Mouse (Mus musculus): Measurements from ENCODE around the gene Txndc11. TPM values are rescaled to one million over a fixed set of nuclear protein-coding genes. Genes with fewer than 3 reads are reported as not detected.

Gene Txndc11
- polyA plus RNA-seq, 1 experiment from 2014 or later, result 31.6 TPM

Small RNAs within 50 kb of the gene (microRNA-seq; reads per million reads assigned to microRNA genes)
- 155 reads per million, percentile 53 among the genes with 10 or more reads in this experiment for gene Gm23935

Other genes starting within 250 kb of the Txndc11 start
- 19.1 and 20.4 TPM in 2 replicates for gene Snn, start 73.7 kb downstream of the Txndc11 start, polyA plus RNA-seq (2015; fragmentation: Nextera tagmentation; extraction: Ambion mirVana)
- 110 and 114 TPM in 2 replicates for gene Litaf, start 68.5 kb downstream of the Txndc11 start, polyA plus RNA-seq (2015; fragmentation: Nextera tagmentation; extraction: Ambion mirVana)
- gene Zc3h7a, start 41.7 kb upstream of the Txndc11 start, polyA plus RNA-seq (2015; fragmentation: Nextera tagmentation; extraction: Ambion mirVana), result 79.3 and 83.6 TPM in 2 replicates
- gene Rsl1d1, start 68.7 kb upstream of the Txndc11 start, polyA plus RNA-seq (2015; fragmentation: Nextera tagmentation; extraction: Ambion mirVana), result 150 and 170 TPM in 2 replicates
- gene Gspt1, start 119.7 kb upstream of the Txndc11 start, polyA plus RNA-seq (2015; fragmentation: Nextera tagmentation; extraction: Ambion mirVana), result 53.0 and 54.9 TPM in 2 replicates
- not detected in 2 replicates for gene Tnfrsf17, start 179.2 kb upstream of the Txndc11 start, polyA plus RNA-seq (2015; fragmentation: Nextera tagmentation; extraction: Ambion mirVana)
- 5.9 and 6.3 TPM in 2 replicates for gene Snx29, start 188.3 kb upstream of the Txndc11 start, polyA plus RNA-seq (2015; fragmentation: Nextera tagmentation; extraction: Ambion mirVana)